Mouse (Mus musculus) cerebellum, adult 11-12 months (tissue): Measurements from ENCODE around the gene Cpe.
"Not testable (repeated sequence)": the region's sequence is repeated elsewhere in the genome, so short reads cannot be mapped to it uniquely, and the experiment has no call there.

Experiments used
- DNase-seq: peaks from one replicate; pipeline ENCODE4 v3.0.0; 2022

Cpe gene

GRCm38 (mm10) chr8:64672920-64673319 lies 19.9 kb downstream of the Cpe start:
- DNase-seq = no peak

DNA sequence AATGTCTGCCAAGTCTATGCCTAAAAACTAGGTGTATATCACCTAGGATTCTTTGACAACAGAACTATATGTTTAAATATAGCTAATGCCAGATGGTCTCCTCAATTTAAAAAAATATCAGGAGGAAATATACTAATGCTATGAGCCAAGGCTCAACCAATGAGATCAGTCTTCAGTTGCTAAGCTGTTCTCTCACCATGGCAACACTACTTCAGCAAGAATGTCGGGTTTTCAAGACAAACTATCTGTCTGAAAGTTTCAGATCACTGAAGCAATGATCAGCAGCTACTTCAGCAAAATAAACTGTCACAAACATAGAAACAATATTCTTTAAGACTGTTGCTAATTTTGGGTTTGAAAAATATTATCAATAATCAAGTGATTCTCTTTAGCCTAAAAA lies 20.9 kb downstream of the Cpe start:
- no peak for DNase-seq

- not testable (repeated sequence) for DNase-seq
Measured at GRCm38 (mm10) chr8:64666305-64666704, 26.5 kb downstream of the Cpe start.

DNA sequence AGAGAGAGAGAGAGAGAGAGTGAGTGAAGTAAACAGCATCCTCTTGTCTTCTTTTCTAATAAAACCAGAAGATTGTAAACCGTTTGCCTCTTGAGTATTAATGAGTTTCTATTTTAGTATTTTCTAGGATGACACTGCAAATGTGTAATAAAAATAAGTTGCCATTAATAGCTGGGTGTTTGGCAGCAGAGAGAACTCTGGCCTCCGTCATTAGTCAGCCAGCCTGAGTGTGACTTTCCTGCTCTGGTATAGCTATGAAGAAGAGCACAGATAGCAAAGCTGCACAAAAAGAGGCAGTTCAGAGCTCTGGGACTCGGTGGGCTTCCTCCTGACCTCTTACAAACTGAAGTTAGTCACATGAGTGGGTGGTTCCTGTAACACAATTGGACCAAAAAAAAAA lies 27.3 kb downstream of the Cpe start:
- no peak for DNase-seq

- peak; percentile 80 for DNase-seq
Measured at GRCm38 (mm10) chr8:64664811-64665210, 28.0 kb downstream of the Cpe start.

DNA sequence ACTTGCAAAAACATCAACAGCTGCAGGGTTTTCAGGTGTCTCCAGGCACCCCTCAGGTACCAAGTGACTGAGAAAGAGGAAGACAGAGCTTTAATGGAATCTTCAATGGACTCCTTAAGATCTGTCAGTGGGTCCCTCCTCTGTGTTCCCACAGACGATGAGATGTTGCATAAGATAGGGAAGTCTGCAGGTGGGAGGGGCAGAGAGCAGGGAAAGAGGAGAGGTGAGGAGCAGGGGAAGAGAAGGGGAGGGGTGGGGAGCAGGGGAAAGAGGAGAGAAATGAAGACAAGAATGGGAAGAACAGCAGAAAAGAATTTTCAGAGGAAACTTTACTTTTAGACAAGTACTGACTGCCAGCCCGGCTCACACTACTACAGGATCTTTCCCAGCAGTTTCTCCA lies 28.5 kb downstream of the Cpe start:
- no peak for DNase-seq

DNA sequence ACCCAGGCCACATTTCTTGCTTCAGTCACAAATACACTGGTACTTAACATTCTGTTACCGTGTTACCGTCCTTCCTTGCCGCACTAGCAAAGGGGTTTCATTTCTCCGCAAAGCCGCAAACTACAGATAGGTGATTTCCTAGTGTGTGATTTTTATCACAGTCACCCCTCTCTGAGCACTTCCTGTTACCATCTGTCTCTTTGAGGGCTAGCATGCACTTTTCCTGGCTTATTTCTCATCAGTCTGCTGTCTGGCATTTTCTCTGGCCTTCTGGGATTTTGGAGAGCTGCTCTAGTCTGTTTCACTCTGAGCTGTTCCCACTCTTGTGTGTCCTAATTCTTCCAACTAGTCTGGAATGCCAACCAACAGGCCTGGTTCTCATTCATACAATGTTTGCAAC lies 33.8 kb downstream of the Cpe start:
- DNase-seq = peak; percentile 84

DNA sequence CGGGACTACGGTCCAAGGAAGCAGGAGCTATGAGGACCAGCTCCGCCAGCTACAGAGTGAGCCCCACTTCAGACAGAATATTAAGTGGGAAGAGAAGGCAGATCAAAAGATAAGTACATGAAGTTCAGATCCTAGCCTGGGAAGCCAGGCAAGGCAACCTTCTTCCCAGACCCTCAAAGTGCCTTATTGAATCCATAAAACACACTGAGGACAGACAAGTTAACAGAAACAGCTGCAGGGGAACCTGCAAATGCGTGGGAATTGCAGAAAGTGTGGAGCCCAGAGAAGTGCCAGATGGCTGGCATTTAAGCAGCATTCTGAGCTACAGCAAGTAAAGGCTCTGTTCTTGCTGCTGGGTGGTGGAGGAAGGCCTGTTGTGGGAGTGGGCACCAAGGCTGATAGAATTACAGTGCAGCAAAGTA lies 34.9 kb downstream of the Cpe start:
- DNase-seq = no peak

GRCm38 (mm10) chr8:64657517-64657916 lies 35.3 kb downstream of the Cpe start:
- DNase-seq = no peak

- DNase-seq = peak; percentile 47
Measured at GRCm38 (mm10) chr8:64655887-64656286, 37.0 kb downstream of the Cpe start.

- DNase-seq = no peak
Measured at GRCm38 (mm10) chr8:64655087-64655486, 37.8 kb downstream of the Cpe start.

DNA sequence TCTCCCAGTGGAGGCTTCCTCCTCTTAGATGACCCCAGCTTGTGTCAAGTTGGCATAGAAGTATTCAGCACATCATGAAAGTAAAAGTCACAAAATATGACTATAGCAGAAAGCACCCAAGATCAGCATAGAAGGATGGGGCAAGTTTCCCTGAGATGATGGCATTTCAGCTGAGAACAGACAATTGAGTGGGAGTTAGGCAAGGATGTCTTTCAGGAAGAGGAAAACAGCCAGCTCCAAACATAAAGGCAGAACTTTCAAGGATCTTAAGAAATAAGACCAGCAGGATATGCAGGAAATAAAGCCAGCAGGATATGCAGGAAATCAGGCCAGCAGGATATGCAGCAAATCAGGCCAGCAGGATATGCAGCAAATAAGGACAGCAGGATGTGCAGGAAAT lies 40.6 kb downstream of the Cpe start:
- no peak for DNase-seq

DNA sequence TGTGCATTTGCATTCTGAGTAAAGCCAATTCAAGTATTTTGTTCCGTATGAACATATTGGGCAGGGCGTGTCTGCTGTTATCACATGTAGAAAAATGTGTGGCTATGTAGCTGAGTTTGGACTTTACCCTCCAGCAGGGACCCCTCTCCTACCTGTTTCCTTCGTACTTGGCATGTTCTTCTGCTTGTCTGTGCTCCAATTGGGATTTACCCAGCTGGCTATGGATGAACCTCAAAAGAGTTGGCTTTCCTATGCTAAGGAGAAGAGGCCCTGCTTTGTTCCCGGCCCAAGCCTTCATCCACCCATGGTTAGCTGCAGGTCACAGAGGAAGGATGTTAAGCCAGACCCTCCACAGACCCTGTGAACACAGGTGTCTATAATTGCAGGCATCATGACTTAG lies 44.8 kb downstream of the Cpe start:
- DNase-seq = no peak

- DNase-seq = no peak
Measured at GRCm38 (mm10) chr8:64647148-64647547, 45.7 kb downstream of the Cpe start.

DNA sequence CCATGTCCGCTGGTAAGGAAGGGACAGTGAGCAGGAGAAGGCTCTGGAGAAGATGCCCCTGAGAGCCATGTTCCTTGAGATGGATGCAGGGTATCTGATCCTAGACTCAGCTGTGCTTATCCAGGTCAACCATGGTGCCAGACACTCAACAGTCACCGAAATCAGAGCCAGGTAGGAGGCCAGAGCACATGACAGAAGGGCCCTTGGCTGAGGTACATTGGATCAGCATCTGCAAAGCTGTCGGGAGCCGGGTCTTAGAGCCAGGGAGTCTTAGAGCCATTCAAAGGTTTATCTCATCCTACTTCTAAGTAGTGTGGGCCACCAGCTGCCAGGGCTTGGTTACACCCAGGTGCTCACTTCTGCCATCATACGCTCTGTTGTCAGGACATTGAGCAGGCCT lies 46.4 kb downstream of the Cpe start:
- no peak for DNase-seq

- DNase-seq = no peak
Measured at GRCm38 (mm10) chr8:64644108-64645005, 48.5 kb downstream of the Cpe start.

- no peak for DNase-seq
Measured at GRCm38 (mm10) chr8:64643382-64643781, 49.5 kb downstream of the Cpe start.

DNA sequence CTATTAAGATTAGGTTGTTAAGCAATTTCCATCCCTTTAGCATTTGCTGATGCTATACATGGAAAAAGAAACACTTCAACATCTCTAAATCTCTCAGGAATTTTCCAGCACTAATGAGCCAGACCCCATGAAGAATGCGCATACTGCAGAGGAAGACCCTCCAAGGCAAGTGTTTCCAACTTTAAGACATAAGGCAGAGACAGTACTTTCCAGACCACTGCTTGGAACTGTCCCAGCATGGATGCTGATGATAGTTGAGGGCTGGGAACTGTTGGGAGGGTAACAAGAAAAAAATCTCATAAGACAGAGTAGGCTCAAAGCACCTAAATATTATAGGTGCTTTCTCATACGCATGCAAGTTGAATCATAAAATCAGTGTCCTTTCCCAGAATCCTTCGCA lies 50.1 kb downstream of the Cpe start:
- DNase-seq = peak; percentile 1

DNA sequence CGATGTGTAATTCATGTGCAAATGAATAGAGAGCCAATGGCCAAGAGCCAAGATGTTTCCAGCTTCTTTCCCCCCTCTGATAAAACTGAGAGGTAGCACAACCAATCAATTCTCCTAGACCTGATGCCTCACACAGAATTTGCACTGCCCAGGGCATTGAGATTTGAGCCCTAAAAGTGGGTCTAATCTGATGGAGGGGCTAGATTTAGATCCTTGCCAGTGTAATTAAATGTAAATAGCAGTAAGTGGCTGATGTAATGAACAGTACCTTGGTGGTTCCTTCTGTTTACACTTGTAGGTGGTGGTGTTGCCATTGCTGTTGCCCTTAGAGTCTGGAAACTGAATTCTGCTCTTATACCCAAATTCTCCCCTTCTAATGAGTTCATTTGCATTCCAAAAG lies 52.3 kb downstream of the Cpe start:
- DNase-seq = peak; percentile 1

- no peak for DNase-seq
Measured at GRCm38 (mm10) chr8:64639676-64640075, 53.2 kb downstream of the Cpe start.

DNA sequence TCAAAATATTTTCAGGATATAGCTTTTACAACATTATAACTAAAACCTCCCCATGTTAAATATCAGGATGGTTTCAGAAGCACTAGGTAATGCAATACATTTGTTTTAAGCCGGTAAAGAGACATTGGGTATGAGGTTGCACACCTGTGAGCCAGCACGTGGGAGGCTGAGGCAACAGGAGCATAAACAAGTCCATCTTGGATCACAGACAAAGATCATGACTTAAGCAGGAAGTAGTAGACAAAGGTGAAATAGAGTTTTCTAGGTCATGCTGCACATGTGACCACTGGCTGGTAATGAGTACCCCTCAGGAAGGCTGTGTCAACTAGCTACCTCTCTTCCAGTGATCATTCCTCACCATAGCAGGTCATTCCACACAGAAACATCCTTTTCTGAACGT lies 58.0 kb downstream of the Cpe start:
- no peak for DNase-seq

- DNase-seq = no peak
Measured at GRCm38 (mm10) chr8:64634131-64634865, 58.6 kb downstream of the Cpe start.

DNA sequence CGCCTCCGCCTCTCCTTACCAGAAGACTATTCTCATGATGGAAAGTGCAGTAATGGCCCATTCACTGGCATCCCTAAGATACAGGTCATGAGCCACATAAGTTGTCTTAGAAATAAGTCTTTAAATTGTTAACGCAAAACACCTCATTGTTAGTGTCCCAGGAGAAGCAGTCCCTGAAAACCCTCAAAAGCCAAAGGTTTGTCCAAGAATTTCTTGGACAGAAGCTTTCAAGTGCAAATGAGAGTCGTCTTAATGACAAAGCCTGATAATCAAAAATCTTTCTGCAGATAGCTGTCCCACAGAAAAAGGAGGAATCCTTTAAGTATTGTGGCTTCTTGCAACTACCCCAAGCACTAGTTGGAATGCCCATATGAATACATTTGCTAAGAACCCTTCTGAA lies 60.7 kb downstream of the Cpe start:
- no peak for DNase-seq

DNA sequence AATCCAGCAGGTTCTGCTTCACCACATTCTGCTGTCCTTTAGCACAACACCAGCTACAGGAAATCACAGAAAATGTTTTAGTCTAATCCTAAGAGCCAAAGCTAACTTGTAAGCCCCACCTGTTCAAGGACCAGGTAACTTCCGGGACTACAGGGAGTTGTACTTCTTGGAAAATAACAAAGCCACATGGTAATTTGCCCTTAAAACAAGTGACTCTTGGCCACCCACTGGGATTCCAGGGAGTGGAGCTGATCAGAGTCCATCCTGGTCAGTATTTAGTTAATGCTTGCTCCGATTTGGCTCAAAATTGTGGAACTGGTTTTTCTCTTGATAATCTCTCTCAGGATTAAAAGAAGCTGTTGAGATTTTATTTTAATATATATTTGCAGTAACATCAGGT lies 61.1 kb downstream of the Cpe start:
- DNase-seq = no peak
